Mouse (Mus musculus) lung, postnatal 0 days (tissue): Measurements from ENCODE around the gene Prtg.

ENCODE experiments used
- CTCF ChIP-seq: IDR thresholded peaks from 2 replicates; pipeline ENCODE4 v1.5.1; 2016; ENCODE audit warnings: antibody characterized with exemption, mild to moderate bottlenecking
- EP300 ChIP-seq: IDR thresholded peaks from 2 replicates; pipeline ENCODE4 v1.6.1; 2016; ENCODE audit warnings: antibody characterized with exemption, mild to moderate bottlenecking, control low read depth

DNA sequence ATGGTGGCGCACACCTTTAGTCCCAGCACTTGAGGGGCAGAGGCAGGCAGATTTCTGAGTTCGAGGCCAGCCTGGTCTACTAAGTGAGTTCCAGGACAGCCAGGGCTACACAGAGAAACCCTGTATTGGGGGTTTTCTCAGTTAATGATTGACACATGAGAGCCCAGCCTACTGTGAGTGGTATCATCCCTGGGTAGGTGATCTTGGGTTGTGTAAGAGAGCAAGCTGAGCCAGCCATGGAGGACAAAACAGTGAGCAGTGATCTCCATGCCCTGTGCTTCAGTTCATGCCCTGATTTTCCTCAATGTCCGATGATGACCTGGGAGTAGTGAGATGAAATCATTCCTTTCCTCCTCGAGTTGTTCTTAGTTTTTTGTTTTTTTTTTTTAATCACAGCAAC lies 31.7 kb upstream of the Prtg start:
- TF ChIP-seq EP300 (no peak), CTCF (no peak)
